Mouse (Mus musculus): Measurements from ENCODE around the gene Fndc9. TPM values are rescaled to one million over a fixed set of nuclear protein-coding genes. Genes with fewer than 3 reads are reported as not detected.

Gene Fndc9
- polyA plus RNA-seq, 1 experiment from 2014 or later = 0.09 TPM

DNA sequence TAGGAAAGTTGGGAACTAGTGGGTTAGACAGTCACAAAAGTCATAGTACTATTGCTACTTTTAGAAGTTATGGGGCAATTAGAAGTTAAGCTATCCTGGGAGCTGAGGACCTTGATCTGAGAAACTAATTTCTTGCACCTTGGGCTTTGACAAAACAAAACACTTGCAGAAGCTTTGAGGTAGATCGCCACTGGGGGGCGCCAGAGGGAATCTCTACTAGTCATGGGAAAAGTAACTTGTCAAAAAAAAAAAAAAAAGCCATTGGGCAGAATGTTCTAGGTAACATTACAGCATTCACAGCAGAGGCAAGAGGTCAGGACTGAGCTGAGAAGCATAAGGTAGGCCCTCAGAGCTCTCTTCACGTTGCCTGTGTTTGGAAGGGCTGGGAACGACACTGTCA lies 1.6 kb downstream of the Fndc9 start:
- no peak overlapping the region for H3K9ac ChIP-seq
- ATAC-seq (ENCODE audit: extremely low read depth, insufficient number of reproducible peaks, low FRiP score, low TSS enrichment) = no peak
- H3K9me3 ChIP-seq = no peaks in the 10 kb centered on the region
- no peak overlapping the region for H3K4me3 ChIP-seq
- H3K27ac ChIP-seq (replicated peaks) = no peak overlapping the region
- peaks cover 6% of the 10 kb centered on the region for H3K4me1 ChIP-seq
- H3K36me3 ChIP-seq = 0 out of 2 replicates have a peak, but pooled peaks cover 3% of the 10 kb centered on the region
- WGBS = 37% methylated on average over 4 of the region's 4 CpGs
- H3K27me3 ChIP-seq (replicated peaks) = no peaks in the 10 kb centered on the region
- no peak overlapping the region for H3K4me2 ChIP-seq

DNA sequence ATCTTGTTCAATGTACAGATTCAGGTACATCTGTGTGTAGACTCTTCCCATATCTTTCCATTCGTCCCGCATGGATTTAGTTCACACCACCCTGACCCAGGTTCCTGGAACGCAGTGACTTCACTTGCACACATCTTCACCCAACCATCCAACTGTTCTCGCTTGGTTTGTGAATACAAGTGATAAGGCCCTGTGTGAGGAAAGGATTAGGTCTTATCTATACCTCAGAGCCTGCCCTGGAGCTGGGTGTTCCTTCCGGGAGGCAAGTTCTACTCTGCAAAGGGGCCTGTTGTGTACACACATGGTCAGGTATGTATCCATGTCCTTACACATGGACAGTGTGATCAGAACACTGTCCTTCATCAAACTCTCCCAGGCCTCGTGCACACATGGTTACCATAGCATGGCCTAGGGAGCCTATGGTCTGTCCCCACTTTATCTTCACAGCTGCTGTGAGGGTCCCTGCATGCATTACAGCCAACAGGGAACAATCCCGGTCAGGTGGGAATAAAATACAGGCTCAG lies 5.9 kb downstream of the Fndc9 start:
- H3K9me3 ChIP-seq = no peaks in the 10 kb centered on the region
- 61% methylated on average over 7 of the region's 7 CpGs for WGBS
- no peaks in the 10 kb centered on the region for H3K27me3 ChIP-seq (replicated peaks)
- H3K4me2 ChIP-seq = no peak overlapping the region
- no peak overlapping the region for H3K9ac ChIP-seq
- H3K36me3 ChIP-seq = 0 out of 2 replicates have a peak, but pooled peaks cover 3% of the 10 kb centered on the region
- ATAC-seq (ENCODE audit: extremely low read depth, insufficient number of reproducible peaks, low FRiP score, low TSS enrichment) = no peak
- no peaks in the 10 kb centered on the region for H3K4me1 ChIP-seq
- no peak overlapping the region for H3K27ac ChIP-seq (replicated peaks)
- no peak overlapping the region for H3K4me3 ChIP-seq

- Histone ChIP-seq H3K27me3 (replicated peaks) (no peaks in the 10 kb centered on the region), H3K9me3 (no peaks in the 10 kb centered on the region), H3K4me1 (no peaks in the 10 kb centered on the region), H3K9ac (no peak overlapping the region), H3K4me3 (no peak overlapping the region), H3K4me2 (no peak overlapping the region), H3K27ac (replicated peaks) (no peak overlapping the region), H3K36me3 (0 out of 2 replicates have a peak, but pooled peaks cover 4% of the 10 kb centered on the region)
- 79% methylated on average over 8 of the region's 8 CpGs for WGBS
- no peak for ATAC-seq (ENCODE audit: extremely low read depth, insufficient number of reproducible peaks, low FRiP score, low TSS enrichment)
Observed at GRCm38 (mm10) chr11:46241985-46242384, 6.7 kb downstream of the Fndc9 start.

DNA sequence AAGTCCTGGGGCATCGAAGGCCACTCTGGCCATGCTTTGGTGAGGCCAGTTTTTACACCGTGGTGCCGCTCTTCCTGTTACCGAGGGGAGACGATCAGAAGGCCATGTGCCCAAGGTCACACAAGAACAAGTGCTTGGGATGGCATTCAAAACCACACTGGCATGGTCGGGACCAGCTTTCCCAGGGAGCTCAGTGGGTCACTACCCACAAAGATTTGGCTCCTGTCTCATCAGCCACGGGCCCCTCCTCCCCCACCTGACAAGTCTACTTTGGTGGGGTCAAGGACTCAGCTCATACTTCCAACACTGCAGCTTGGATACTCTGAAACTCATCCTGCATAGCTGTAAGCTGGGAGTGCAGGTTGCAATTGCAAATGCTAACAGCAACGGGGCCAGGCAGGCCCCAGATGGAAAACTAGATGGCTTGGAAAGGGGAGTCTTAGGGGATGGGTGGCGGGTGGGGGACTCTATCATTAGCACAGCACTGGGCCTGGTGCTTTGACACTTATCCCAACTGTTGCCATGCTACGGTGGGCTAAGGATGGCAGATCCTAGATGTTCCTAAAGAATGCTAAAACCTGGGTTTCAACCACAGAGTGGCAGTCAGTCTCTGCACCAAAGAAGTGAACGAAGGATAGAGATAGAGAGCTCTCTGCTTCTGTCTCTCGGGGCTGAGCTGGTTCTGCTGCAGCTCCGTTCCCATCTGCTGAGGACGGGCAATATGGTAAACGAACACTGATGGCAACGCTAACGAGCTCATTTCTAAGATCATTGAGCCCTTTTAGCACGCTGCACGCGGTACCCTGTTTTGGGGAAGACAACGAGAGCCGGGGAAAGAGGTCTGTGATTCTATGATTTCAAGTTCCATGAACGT lies 9.6 kb downstream of the Fndc9 start:
- Histone ChIP-seq H3K9me3 (no peaks in the 10 kb centered on the region), H3K4me1 (no peaks in the 10 kb centered on the region), H3K4me3 (no peak overlapping the region), H3K27me3 (replicated peaks) (no peaks in the 10 kb centered on the region), H3K9ac (no peak overlapping the region), H3K4me2 (no peak overlapping the region), H3K36me3 (0 out of 2 replicates have a peak, but pooled peaks cover 6% of the 10 kb centered on the region), H3K27ac (replicated peaks) (no peak overlapping the region)
- ATAC-seq (ENCODE audit: extremely low read depth, insufficient number of reproducible peaks, low FRiP score, low TSS enrichment) = no peak
- WGBS = 87% methylated on average over 23 of the region's 23 CpGs

DNA sequence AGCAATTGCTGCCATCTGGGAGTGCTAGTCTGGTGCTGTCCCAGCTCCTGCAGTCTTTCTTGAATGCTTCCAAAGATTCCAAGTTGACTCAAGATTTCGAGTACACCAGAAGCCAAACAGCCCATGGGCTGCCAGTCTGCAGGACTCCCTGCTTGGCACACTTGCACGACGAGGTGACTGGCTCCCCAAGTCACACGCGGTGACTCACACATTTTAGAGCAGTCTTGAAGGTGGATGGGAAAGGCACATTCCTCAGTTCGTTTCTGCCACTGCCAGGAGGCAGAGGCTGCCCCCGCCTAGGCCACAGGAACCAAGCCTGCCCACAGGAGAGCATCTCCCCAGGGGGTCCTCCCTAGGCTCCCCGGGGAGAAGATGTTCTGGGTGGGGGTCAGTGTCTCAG lies 10.6 kb downstream of the Fndc9 start:
- H3K4me2 ChIP-seq = no peak overlapping the region
- 50% methylated on average over 8 of the region's 8 CpGs for WGBS
- H3K4me3 ChIP-seq = no peak overlapping the region
- no peak for ATAC-seq (ENCODE audit: extremely low read depth, insufficient number of reproducible peaks, low FRiP score, low TSS enrichment)
- H3K9me3 ChIP-seq = no peaks in the 10 kb centered on the region
- no peak overlapping the region for H3K27ac ChIP-seq (replicated peaks)
- no peak overlapping the region for H3K9ac ChIP-seq
- no peaks in the 10 kb centered on the region for H3K4me1 ChIP-seq
- 0 out of 2 replicates have a peak, but pooled peaks cover 3% of the 10 kb centered on the region for H3K36me3 ChIP-seq
- no peaks in the 10 kb centered on the region for H3K27me3 ChIP-seq (replicated peaks)

DNA sequence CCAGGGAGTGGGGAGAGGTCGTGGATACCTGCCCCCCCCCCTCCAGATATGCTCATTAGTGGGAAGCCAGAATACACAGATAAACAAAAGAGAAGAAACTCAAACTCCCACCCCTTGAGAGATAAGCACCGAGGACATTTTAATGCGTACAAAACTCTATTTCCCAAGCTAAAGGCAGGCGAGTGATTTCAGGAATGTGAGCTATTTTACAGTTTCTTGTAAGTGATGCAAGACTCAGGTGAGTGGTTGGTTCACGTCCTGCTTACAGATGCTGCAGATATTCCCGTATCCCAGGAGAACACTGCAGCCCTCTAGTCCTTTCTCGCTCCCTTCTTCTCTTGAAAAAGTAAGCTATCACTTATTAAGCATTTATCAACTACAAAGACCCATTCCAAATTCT lies 11.1 kb downstream of the Fndc9 start:
- 50% methylated on average over 7 of the region's 7 CpGs for WGBS
- H3K27me3 ChIP-seq (replicated peaks) = no peaks in the 10 kb centered on the region
- H3K9ac ChIP-seq = no peak overlapping the region
- H3K36me3 ChIP-seq = 0 out of 2 replicates have a peak, but pooled peaks cover 3% of the 10 kb centered on the region
- no peaks in the 10 kb centered on the region for H3K9me3 ChIP-seq
- no peak for ATAC-seq (ENCODE audit: extremely low read depth, insufficient number of reproducible peaks, low FRiP score, low TSS enrichment)
- H3K27ac ChIP-seq (replicated peaks) = no peak overlapping the region
- H3K4me2 ChIP-seq = no peak overlapping the region
- no peaks in the 10 kb centered on the region for H3K4me1 ChIP-seq
- no peak overlapping the region for H3K4me3 ChIP-seq

DNA sequence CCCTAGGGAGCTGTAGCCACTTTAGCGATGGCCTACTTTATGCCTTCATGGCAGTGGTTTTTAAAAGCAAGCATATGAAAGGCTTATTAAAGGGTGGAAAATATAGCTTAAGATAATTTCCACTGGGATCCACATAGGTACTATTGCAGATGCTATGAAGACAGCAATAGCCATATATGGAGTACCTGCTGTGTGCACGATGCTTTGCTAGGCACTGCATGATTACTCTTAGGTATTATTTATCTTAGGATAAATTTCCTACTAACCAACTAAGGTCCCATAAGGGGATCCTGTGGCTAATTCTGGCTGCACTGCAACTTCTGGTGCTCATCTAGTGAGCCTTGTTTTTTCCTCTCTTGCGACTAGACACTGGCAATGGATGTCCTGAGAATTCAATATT lies 13.0 kb downstream of the Fndc9 start:
- no peaks in the 10 kb centered on the region for H3K4me1 ChIP-seq
- no peaks in the 10 kb centered on the region for H3K9me3 ChIP-seq
- H3K9ac ChIP-seq = no peak overlapping the region
- H3K4me3 ChIP-seq = no peak overlapping the region
- H3K27ac ChIP-seq (replicated peaks) = no peak overlapping the region
- 87% methylated on average over 3 of the region's 3 CpGs for WGBS
- no peak for ATAC-seq (ENCODE audit: extremely low read depth, insufficient number of reproducible peaks, low FRiP score, low TSS enrichment)
- H3K27me3 ChIP-seq (replicated peaks) = no peaks in the 10 kb centered on the region
- no peak overlapping the region for H3K4me2 ChIP-seq
- H3K36me3 ChIP-seq = 0 out of 2 replicates have a peak, but pooled peaks cover 3% of the 10 kb centered on the region

DNA sequence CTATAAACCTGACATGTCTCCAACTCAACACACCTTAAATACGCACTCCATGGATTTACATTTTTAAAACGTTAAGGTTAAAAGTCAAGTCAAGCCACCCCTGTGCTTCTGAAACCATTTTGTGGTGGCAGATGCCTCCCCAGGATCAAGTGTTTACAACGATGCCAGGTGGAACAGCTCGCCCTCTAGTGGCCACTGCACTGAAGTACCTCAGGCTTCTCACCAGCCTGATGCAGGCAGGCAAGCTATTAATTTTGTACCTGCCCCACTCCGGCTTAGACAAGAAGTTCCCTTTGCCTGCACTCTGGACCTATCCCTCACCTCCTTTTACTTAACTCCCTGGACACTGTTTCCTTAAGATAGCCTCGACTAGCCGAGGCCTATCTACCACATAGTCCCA lies 16.7 kb downstream of the Fndc9 start:
- Histone ChIP-seq H3K4me3 (no peak overlapping the region), H3K9me3 (no peaks in the 10 kb centered on the region), H3K4me2 (no peak overlapping the region), H3K9ac (no peak overlapping the region), H3K4me1 (no peaks in the 10 kb centered on the region), H3K27ac (replicated peaks) (no peak overlapping the region), H3K36me3 (peaks cover 12% of the 10 kb centered on the region), H3K27me3 (replicated peaks) (no peaks in the 10 kb centered on the region)
- WGBS = 22% methylated on average over 7 of the region's 7 CpGs
- ATAC-seq (ENCODE audit: extremely low read depth, insufficient number of reproducible peaks, low FRiP score, low TSS enrichment) = peak; percentile 11; the same call in 1 of the 2 replicates

DNA sequence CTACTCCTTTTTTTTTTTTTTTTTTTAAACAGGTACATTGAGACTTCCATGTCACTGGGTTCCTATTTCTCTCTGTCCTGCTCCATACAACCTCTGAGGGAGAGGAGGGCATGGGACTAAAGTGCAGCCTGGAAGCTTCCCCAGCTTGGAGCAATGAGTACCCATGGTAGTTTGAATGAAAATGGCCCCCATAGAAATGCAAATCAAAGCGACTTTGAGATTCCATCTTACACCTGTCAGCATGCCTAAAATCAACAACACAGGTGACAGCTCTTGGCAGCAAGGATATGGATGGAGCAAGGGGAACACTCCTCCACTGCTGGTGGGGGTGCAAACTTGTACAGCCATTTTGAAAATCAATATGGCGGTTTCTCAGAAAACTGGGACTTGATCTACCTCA lies 20.0 kb downstream of the Fndc9 start:
- Histone ChIP-seq H3K9ac (no peak overlapping the region), H3K4me2 (no peak overlapping the region), H3K4me1 (no peaks in the 10 kb centered on the region), H3K27me3 (replicated peaks) (no peaks in the 10 kb centered on the region), H3K27ac (replicated peaks) (no peak overlapping the region), H3K9me3 (no peaks in the 10 kb centered on the region), H3K36me3 (peaks cover 10% of the 10 kb centered on the region), H3K4me3 (no peak overlapping the region)
- no peak for ATAC-seq (ENCODE audit: extremely low read depth, insufficient number of reproducible peaks, low FRiP score, low TSS enrichment)
- 80% methylated on average over 2 of the region's 2 CpGs for WGBS

GRCm38 (mm10) chr11:46258207-46258606 lies 22.9 kb downstream of the Fndc9 start:
- no peak overlapping the region for H3K9ac ChIP-seq
- H3K27ac ChIP-seq (replicated peaks) = no peak overlapping the region
- H3K9me3 ChIP-seq = no peaks in the 10 kb centered on the region
- H3K27me3 ChIP-seq (replicated peaks) = no peaks in the 10 kb centered on the region
- peaks cover 10% of the 10 kb centered on the region for H3K36me3 ChIP-seq
- ATAC-seq (ENCODE audit: extremely low read depth, insufficient number of reproducible peaks, low FRiP score, low TSS enrichment) = no peak
- no peaks in the 10 kb centered on the region for H3K4me1 ChIP-seq
- H3K4me2 ChIP-seq = no peak overlapping the region
- WGBS = 49% methylated on average over 4 of the region's 4 CpGs
- no peak overlapping the region for H3K4me3 ChIP-seq

- no peak overlapping the region for H3K4me2 ChIP-seq
- 80% methylated on average over 8 of the region's 8 CpGs for WGBS
- no peak overlapping the region for H3K9ac ChIP-seq
- peaks cover 10% of the 10 kb centered on the region for H3K36me3 ChIP-seq
- ATAC-seq (ENCODE audit: extremely low read depth, insufficient number of reproducible peaks, low FRiP score, low TSS enrichment) = no peak
- no peaks in the 10 kb centered on the region for H3K4me1 ChIP-seq
- H3K9me3 ChIP-seq = no peaks in the 10 kb centered on the region
- H3K27me3 ChIP-seq (replicated peaks) = no peaks in the 10 kb centered on the region
- no peak overlapping the region for H3K4me3 ChIP-seq
- no peak overlapping the region for H3K27ac ChIP-seq (replicated peaks)
Observed at GRCm38 (mm10) chr11:46258749-46259148, 23.4 kb downstream of the Fndc9 start.

GRCm38 (mm10) chr11:46262854-46263253 lies 27.5 kb downstream of the Fndc9 start:
- Histone ChIP-seq H3K27me3 (replicated peaks) (no peaks in the 10 kb centered on the region), H3K36me3 (no peaks in the 10 kb centered on the region), H3K4me3 (no peak overlapping the region), H3K9ac (no peak overlapping the region), H3K27ac (replicated peaks) (no peak overlapping the region), H3K4me2 (no peak overlapping the region), H3K4me1 (no peaks in the 10 kb centered on the region), H3K9me3 (no peaks in the 10 kb centered on the region)
- 56% methylated on average over 3 of the region's 3 CpGs for WGBS
- ATAC-seq (ENCODE audit: extremely low read depth, insufficient number of reproducible peaks, low FRiP score, low TSS enrichment) = no peak
